Mouse (Mus musculus) NIH3T3 (cell line): ENCODE measurements around the gene Tll2.

Source experiments
- DNase-seq: peaks from one replicate; pipeline ENCODE4 v3.0.0-alpha.2; 2012; ENCODE audit warnings: low read depth

Tll2 gene

GRCm38 (mm10) chr19:41160388-41160787, 46.2 kb downstream of the Tll2 start:
- DNase-seq: no peak

GRCm38 (mm10) chr19:41154681-41155080, 52.0 kb downstream of the Tll2 start:
- peak; percentile 18 for DNase-seq

- DNase-seq: peak; percentile 75
These were observed 54.2 kb downstream of the Tll2 start for GRCm38 (mm10) chr19:41152462-41152861.

GRCm38 (mm10) chr19:41152016-41152370, 54.6 kb downstream of the Tll2 start:
- no peak for DNase-seq

- DNase-seq: peak; percentile 88
These were observed 55.2 kb downstream of the Tll2 start for GRCm38 (mm10) chr19:41151321-41152015.

- DNase-seq: no peak
These were observed 65.7 kb downstream of the Tll2 start for GRCm38 (mm10) chr19:41140961-41141360.

GRCm38 (mm10) chr19:41139629-41140028, 67.0 kb downstream of the Tll2 start:
- peak; percentile 31 for DNase-seq

- no peak for DNase-seq
These were observed 83.6 kb downstream of the Tll2 start for GRCm38 (mm10) chr19:41123009-41123408.

GRCm38 (mm10) chr19:41119924-41120323, 86.7 kb downstream of the Tll2 start:
- no peak for DNase-seq

GRCm38 (mm10) chr19:41118346-41118745, 88.3 kb downstream of the Tll2 start:
- no peak for DNase-seq

GRCm38 (mm10) chr19:41117334-41117733, 89.3 kb downstream of the Tll2 start:
- DNase-seq: peak; percentile 21

- no peak for DNase-seq
These were observed 92.0 kb downstream of the Tll2 start for GRCm38 (mm10) chr19:41114611-41115010.

GRCm38 (mm10) chr19:41113911-41114531, 92.6 kb downstream of the Tll2 start:
- DNase-seq: no peak

- DNase-seq: no peak
These were observed 94.0 kb downstream of the Tll2 start for GRCm38 (mm10) chr19:41112609-41113008.

GRCm38 (mm10) chr19:41109991-41110390, 96.6 kb downstream of the Tll2 start:
- no peak for DNase-seq

- peak; percentile 39 for DNase-seq
These were observed 97.1 kb downstream of the Tll2 start for GRCm38 (mm10) chr19:41109496-41109895.

- DNase-seq: no peak
These were observed 98.0 kb downstream of the Tll2 start for GRCm38 (mm10) chr19:41108666-41109065.

- DNase-seq: no peak
These were observed 99.1 kb downstream of the Tll2 start for GRCm38 (mm10) chr19:41107530-41107929.

GRCm38 (mm10) chr19:41104922-41105321, 101.7 kb downstream of the Tll2 start:
- DNase-seq: peak; percentile 81

- DNase-seq: peak; percentile 42
These were observed 105.2 kb downstream of the Tll2 start for GRCm38 (mm10) chr19:41101390-41101789.

GRCm38 (mm10) chr19:41100863-41101262, 105.8 kb downstream of the Tll2 start:
- DNase-seq: no peak

GRCm38 (mm10) chr19:41097038-41097437, 109.6 kb downstream of the Tll2 start:
- DNase-seq: no peak

GRCm38 (mm10) chr19:41091901-41092300, 114.7 kb downstream of the Tll2 start:
- DNase-seq: no peak

GRCm38 (mm10) chr19:41089833-41090232, 116.8 kb downstream of the Tll2 start:
- DNase-seq: peak; percentile 86
